Mouse (Mus musculus): ENCODE measurements around the gene Lrrc74a.

- TF ChIP-seq CTCF (IDR thresholded peaks at IDR 0.05; ENCODE audit: low read depth, low read length) (no peak), POLR2A (IDR thresholded peaks at IDR 0.05; ENCODE audit: extremely low read depth, insufficient read depth, low read length) (no peak)
Measured at GRCm38 (mm10) chr12:86804857-86805256, 70.7 kb downstream of the Lrrc74a start.
